Mouse (Mus musculus) liver, embryonic 16.5 days (tissue): ENCODE measurements around the gene Atg101. TPM values are rescaled to one million over a fixed set of nuclear protein-coding genes. Genes with fewer than 3 reads are reported as not detected.
"Not testable (repeated sequence)": the region's sequence is repeated elsewhere in the genome, so short reads cannot be mapped to it uniquely, and the experiment has no call there.

Experiments
- ATAC-seq: fragments of 200-750 bp; cut with Nextera tagmentation; 2 replicates; pipeline ENCODE4 v1.8.0; 2017; ENCODE audit warnings: low read depth, mild to moderate bottlenecking, moderate number of reproducible peaks, moderate library complexity
- H3K27ac ChIP-seq: fragments of 300-500 bp; sonication (generic); 2 replicates; pipeline ENCODE4 v1.5.1; 2014; ENCODE audit warnings: mild to moderate bottlenecking, low read length
- H3K27me3 ChIP-seq: fragments of 300-500 bp; sonication (generic); 2 replicates; pipeline ENCODE4 v1.6.1; 2014; ENCODE audit warnings: low read depth, low read length, mixed read lengths; ENCODE audit not compliant: control insufficient read depth, insufficient read depth
- H3K36me3 ChIP-seq: fragments of 300-500 bp; sonication (generic); 2 replicates; pipeline ENCODE4 v1.6.1; 2014; ENCODE audit warnings: mild to moderate bottlenecking; ENCODE audit not compliant: control insufficient read depth, insufficient read depth
- H3K4me1 ChIP-seq: fragments of 300-500 bp; sonication (generic); 2 replicates; pipeline ENCODE4 v1.6.1; 2014; ENCODE audit warnings: low read depth, low read length, mixed read lengths; ENCODE audit not compliant: control insufficient read depth
- H3K4me2 ChIP-seq: fragments of 300-500 bp; sonication (generic); 2 replicates; pipeline ENCODE4 v1.6.1; 2014; ENCODE audit warnings: low read depth, low read length, mixed read lengths
- H3K4me3 ChIP-seq: fragments of 300-500 bp; sonication (generic); 2 replicates; pipeline ENCODE4 v1.5.1; 2014; ENCODE audit warnings: low read depth, mild to moderate bottlenecking, low read length
- H3K9ac ChIP-seq: fragments of 300-500 bp; sonication (generic); 2 replicates; pipeline ENCODE4 v1.6.1; 2014; ENCODE audit warnings: low read depth, low read length
- H3K9me3 ChIP-seq: fragments of 300-500 bp; sonication (generic); replicated peaks from 2 replicates; pipeline ENCODE4 v1.6.1; 2016; ENCODE audit warnings: low read length; ENCODE audit not compliant: control insufficient read depth
- WGBS: fragments of 180-500 bp; shearing (Covaris S2); extraction: QIAGEN DNeasy Blood & Tissue Kit; methylation state at CpG from one replicate; pipeline ENCODE4 v1.1.7; 2014; ENCODE audit not compliant: insufficient replicate concordance; 5-methylcytosine and 5-hydroxymethylcytosine counted together
- polyA plus RNA-seq: library from polyadenylated mRNA; unstranded; fragments of >200 nt; fragmentation: Nextera tagmentation; extraction: Ambion mirVana; gene quantifications from 2 replicates; pipeline ENCODE4 v1.2.1, GENCODE M21; 2015

Atg101 gene
- polyA plus RNA-seq, 1 experiment from 2014 or later, result 26.1 TPM

- H3K36me3 ChIP-seq, result no peaks in the 10 kb centered on the region
- H3K9ac ChIP-seq, result no peak overlapping the region
- H3K9me3 ChIP-seq, result 0 out of 2 replicates have a peak, but pooled peaks cover 4% of the 10 kb centered on the region
- WGBS, result 9% methylated on average over 6 of the region's 6 CpGs
- no peaks in the 10 kb centered on the region for H3K27me3 ChIP-seq
- H3K4me3 ChIP-seq, result no peak overlapping the region
- no peaks in the 10 kb centered on the region; the same call in 1 of the 2 replicates for H3K4me1 ChIP-seq
- ATAC-seq, result no peak
- no peak overlapping the region for H3K27ac ChIP-seq
- H3K4me2 ChIP-seq, result no peak overlapping the region
Measured at GRCm38 (mm10) chr15:101320618-101321041, 36.6 kb downstream of the Atg101 start.

GRCm38 (mm10) chr15:101321126-101321525 lies 37.1 kb downstream of the Atg101 start:
- Histone ChIP-seq H3K4me1 (no peaks in the 10 kb centered on the region; the same call in 1 of the 2 replicates), H3K9me3 (0 out of 2 replicates have a peak, but pooled peaks cover 4% of the 10 kb centered on the region), H3K36me3 (no peaks in the 10 kb centered on the region), H3K27me3 (no peaks in the 10 kb centered on the region), H3K4me2 (no peak overlapping the region), H3K27ac (no peak overlapping the region), H3K4me3 (no peak overlapping the region), H3K9ac (no peak overlapping the region)
- ATAC-seq, result no peak
- WGBS, result 8% methylated on average over 5 of the region's 5 CpGs

- H3K27ac ChIP-seq, result no peak overlapping the region
- no peak overlapping the region for H3K4me2 ChIP-seq
- H3K4me1 ChIP-seq, result no peaks in the 10 kb centered on the region; the same call in 1 of the 2 replicates
- no peak for ATAC-seq
- no peaks in the 10 kb centered on the region for H3K27me3 ChIP-seq
- H3K36me3 ChIP-seq, result no peaks in the 10 kb centered on the region
- no peak overlapping the region for H3K4me3 ChIP-seq
- 49% methylated on average over 5 of the region's 5 CpGs for WGBS
- 0 out of 2 replicates have a peak, but pooled peaks cover 4% of the 10 kb centered on the region for H3K9me3 ChIP-seq
- H3K9ac ChIP-seq, result no peak overlapping the region
Measured at GRCm38 (mm10) chr15:101322106-101322505, 38.0 kb downstream of the Atg101 start.

GRCm38 (mm10) chr15:101322640-101323039 lies 38.6 kb downstream of the Atg101 start:
- Histone ChIP-seq H3K27ac (no peak overlapping the region), H3K27me3 (no peaks in the 10 kb centered on the region), H3K4me3 (no peak overlapping the region), H3K36me3 (no peaks in the 10 kb centered on the region), H3K9ac (no peak overlapping the region), H3K9me3 (0 out of 2 replicates have a peak, but pooled peaks cover 4% of the 10 kb centered on the region), H3K4me1 (no peaks in the 10 kb centered on the region; the same call in 1 of the 2 replicates), H3K4me2 (no peak overlapping the region)
- WGBS, result 68% methylated on average over 7 of the region's 7 CpGs
- ATAC-seq, result no peak

GRCm38 (mm10) chr15:101323511-101323910 lies 39.4 kb downstream of the Atg101 start:
- H3K4me3 ChIP-seq, result no peak overlapping the region
- H3K27me3 ChIP-seq, result no peaks in the 10 kb centered on the region
- H3K9ac ChIP-seq, result no peak overlapping the region
- no peaks in the 10 kb centered on the region for H3K36me3 ChIP-seq
- ATAC-seq, result no peak
- H3K4me2 ChIP-seq, result no peak overlapping the region
- no peaks in the 10 kb centered on the region; the same call in 1 of the 2 replicates for H3K4me1 ChIP-seq
- no peak overlapping the region for H3K27ac ChIP-seq
- 83% methylated on average over 5 of the region's 5 CpGs for WGBS
- 0 out of 2 replicates have a peak, but pooled peaks cover 4% of the 10 kb centered on the region for H3K9me3 ChIP-seq

- not testable (repeated sequence) for H3K4me2 ChIP-seq, ATAC-seq, H3K4me3 ChIP-seq, H3K9ac ChIP-seq, H3K36me3 ChIP-seq, H3K4me1 ChIP-seq, H3K9me3 ChIP-seq, H3K27ac ChIP-seq, H3K27me3 ChIP-seq
Measured at GRCm38 (mm10) chr15:101324409-101324808, 40.3 kb downstream of the Atg101 start.

- no peak for ATAC-seq
Measured at GRCm38 (mm10) chr15:101325991-101326534, 42.0 kb downstream of the Atg101 start.

GRCm38 (mm10) chr15:101327282-101327681 lies 43.2 kb downstream of the Atg101 start:
- no peak overlapping the region for H3K4me2 ChIP-seq
- H3K27ac ChIP-seq, result no peak overlapping the region
- H3K9me3 ChIP-seq, result 0 out of 2 replicates have a peak, but pooled peaks cover 4% of the 10 kb centered on the region
- 1% methylated on average over 6 of the region's 6 CpGs for WGBS
- H3K27me3 ChIP-seq, result no peaks in the 10 kb centered on the region
- H3K4me1 ChIP-seq, result no peaks in the 10 kb centered on the region
- ATAC-seq, result no peak
- no peak overlapping the region for H3K9ac ChIP-seq
- H3K4me3 ChIP-seq, result no peak overlapping the region
- H3K36me3 ChIP-seq, result no peaks in the 10 kb centered on the region

More at GRCm38 (mm10) chr15:101325991-101326534, 42.0 kb downstream of the Atg101 start:
- no peak overlapping the region for H3K4me3 ChIP-seq
- H3K27ac ChIP-seq, result no peak overlapping the region
- WGBS, result 25% methylated on average over 10 of the region's 10 CpGs
- H3K9ac ChIP-seq, result no peak overlapping the region
- no peaks in the 10 kb centered on the region for H3K27me3 ChIP-seq
- H3K4me1 ChIP-seq, result no peaks in the 10 kb centered on the region
- H3K9me3 ChIP-seq, result 0 out of 2 replicates have a peak, but pooled peaks cover 4% of the 10 kb centered on the region
- H3K36me3 ChIP-seq, result no peaks in the 10 kb centered on the region
- no peak overlapping the region for H3K4me2 ChIP-seq

- 52% methylated on average over 3 of the region's 3 CpGs for WGBS
- H3K4me3 ChIP-seq, result no peak overlapping the region
- H3K4me1 ChIP-seq, result no peaks in the 10 kb centered on the region
- no peaks in the 10 kb centered on the region for H3K36me3 ChIP-seq
- no peak overlapping the region for H3K4me2 ChIP-seq
- no peak overlapping the region for H3K27ac ChIP-seq
- H3K9ac ChIP-seq, result no peak overlapping the region
- no peaks in the 10 kb centered on the region for H3K27me3 ChIP-seq
- no peaks in the 10 kb centered on the region for H3K9me3 ChIP-seq
- no peak for ATAC-seq
Measured at GRCm38 (mm10) chr15:101328876-101329563, 44.9 kb downstream of the Atg101 start.
